ENCODE assay signal across 27 mouse cellular contexts in genomic region chr10:19086995-19087394, GRCm38 (mm10).
DNase-seq lines count a peak whose midpoint lies in the region; ATAC-seq and TF ChIP-seq lines count a peak whose summit lies in the region.
"Had no signal": no experiment of that assay in that cellular context is flagged by ENCODE, and none has a peak within 500 bp of the region (broad histone marks: within the 10 kb centered on the region; RNA-seq: fewer than 3 reads in every experiment).

No protein-coding gene starts in this region.

- no peak for TF ChIP-seq EP300 in stomach, postnatal 0 days (optimal IDR thresholded peaks at IDR 0.05)

- H3K36me3 ChIP-seq in testis, adult 2 months (ENCODE audit: control insufficient read depth, insufficient read depth, low read length) = no peaks in the 10 kb centered on the region
- H3K36me3 ChIP-seq in stomach, postnatal 0 days (ENCODE audit: control insufficient read depth, insufficient read depth, low read length) = no peaks in the 10 kb centered on the region
- H3K36me3 ChIP-seq: embryonic facial prominence, embryonic 13.5 days; embryonic facial prominence, embryonic 15.5 days; forebrain, embryonic 10.5 days; forebrain, embryonic 12.5 days; G1E had no signal

- no peaks in the 10 kb centered on the region for H3K27me3 ChIP-seq in testis, adult 2 months (ENCODE audit: control insufficient read depth, insufficient read depth, low read length)
- H3K27me3 ChIP-seq in stomach, postnatal 0 days (ENCODE audit: control insufficient read depth, insufficient read depth, low read length) = no peaks in the 10 kb centered on the region
- H3K27me3 ChIP-seq: CH12.LX; embryonic facial prominence, embryonic 13.5 days; embryonic facial prominence, embryonic 15.5 days; forebrain, embryonic 12.5 days; Patski had no signal

- H3K4me2 ChIP-seq in stomach, postnatal 0 days (replicated peaks; ENCODE audit: low read depth) = no peak overlapping the region
- H3K4me2 ChIP-seq: embryonic facial prominence, embryonic 13.5 days; embryonic facial prominence, embryonic 15.5 days; forebrain, embryonic 12.5 days had no signal

- WGBS in stomach, postnatal 0 days = 87% methylated on average over 1 of the region's 1 CpGs

- H3K9me3 ChIP-seq in stomach, postnatal 0 days (ENCODE audit: control insufficient read depth, low read length) = no peaks in the 10 kb centered on the region
- H3K9me3 ChIP-seq: embryonic facial prominence, embryonic 13.5 days; embryonic facial prominence, embryonic 15.5 days; forebrain, embryonic 10.5 days; forebrain, embryonic 12.5 days; G1E had no signal

- no peak overlapping the region for H3K27ac ChIP-seq in testis, adult 2 months (ENCODE audit: control insufficient read depth, insufficient read depth, low read depth, low read length)
- H3K27ac ChIP-seq in stomach, postnatal 0 days (replicated peaks) = no peak overlapping the region
- H3K27ac ChIP-seq: embryonic facial prominence, embryonic 13.5 days; embryonic facial prominence, embryonic 15.5 days; forebrain, embryonic 10.5 days; forebrain, embryonic 12.5 days had no signal

- peaks cover 7% of the 10 kb centered on the region for H3K4me1 ChIP-seq in testis, adult 2 months (ENCODE audit: control insufficient read depth, insufficient read depth, low read length)
- no peaks in the 10 kb centered on the region; the same call in 1 of the 2 replicates for H3K4me1 ChIP-seq in stomach, postnatal 0 days (replicated peaks; ENCODE audit: control insufficient read depth, insufficient read depth)
- H3K4me1 ChIP-seq: embryonic facial prominence, embryonic 13.5 days; embryonic facial prominence, embryonic 15.5 days; forebrain, embryonic 12.5 days had no signal

- DNase-seq in testis, postnatal 10 days (ENCODE audit: low spot score) = no peak
- peak; percentile 28 for DNase-seq in 416B (ENCODE audit: low read depth)
- DNase-seq in induced T-regulatory cell, adult 2 months (ENCODE audit: low read depth) = peak; percentile 22
- no peak for DNase-seq in thymus, adult 18-20 months
- DNase-seq in embryo, embryonic 10 days (ENCODE audit: low spot score) = no peak
- DNase-seq in stomach, postnatal 0 days (ENCODE audit: low spot score) = no peak
- DNase-seq: adrenal gland, adult 8-10 months; adrenal gland, postnatal 14 days; adrenal gland, postnatal 36 days; cerebellum, adult 11-12 months; cerebellum, adult 2 months; cerebellum, adult 9-10 months; cerebellum, postnatal 10 days; cerebellum, postnatal 25 days; embryo, embryonic 11 days had no signal

- H3K4me3 ChIP-seq in testis, adult 2 months (ENCODE audit: control insufficient read depth, low read depth, low read length) = peak overlapping the region; percentile 34; the same call in 1 of the 2 replicates
- H3K4me3 ChIP-seq in stomach, postnatal 0 days (ENCODE audit: low read depth, low read length) = no peak overlapping the region
- H3K4me3 ChIP-seq: embryonic facial prominence, embryonic 13.5 days; embryonic facial prominence, embryonic 15.5 days; erythroblast, embryonic 14.5 days; forebrain, embryonic 10.5 days; forebrain, embryonic 12.5 days had no signal

- no peak for TF ChIP-seq CTCF in testis, adult 2 months (IDR thresholded peaks at IDR 0.05; ENCODE audit: control insufficient read depth, insufficient read depth, insufficient replicate concordance, low read depth, low read length)
- TF ChIP-seq CTCF in stomach, postnatal 0 days (IDR thresholded peaks at IDR 0.05; ENCODE audit: low read depth) = no peak

- TF ChIP-seq POLR2A in testis, adult 2 months (IDR thresholded peaks at IDR 0.05; ENCODE audit: control insufficient read depth, low read depth, low read length) = no peak

- ATAC-seq in stomach, postnatal 0 days (ENCODE audit: low FRiP score, low TSS enrichment) = no peak
- ATAC-seq: activated CD4-positive, CD25-positive, alpha-beta regulatory T cell, adult 4 months; forebrain, embryonic 14.5 days; forebrain, embryonic 16.5 days; Patski had no signal

- H3K9ac ChIP-seq in stomach, postnatal 0 days (ENCODE audit: low read length) = no peak overlapping the region
- H3K9ac ChIP-seq: embryonic facial prominence, embryonic 13.5 days; embryonic facial prominence, embryonic 15.5 days; forebrain, embryonic 12.5 days had no signal

Comparison
In these comparisons a context has a peak if more than half of its experiments do, and no peak if none do; other contexts are left out.
1. DNase-seq: peak in 416B (single experiment) and induced T-regulatory cell, adult 2 months (single experiment); none in testis, postnatal 10 days (single experiment), thymus, adult 18-20 months (0 of 2), embryo, embryonic 10 days (single experiment) and stomach, postnatal 0 days (single experiment).